Mouse (Mus musculus) liver, embryonic 15.5 days (tissue): ENCODE measurements at regions not wholly inside any gene's neighbourhood (a gene's known extent, or its start where the extent isn't known, plus 50 kb on each side); places are given as distances from the start of the nearest gene placed in this dataset.

Source experiments
- ATAC-seq: fragments of 200-750 bp; cut with Nextera tagmentation; 2 replicates; pipeline ENCODE4 v1.8.0; 2017; ENCODE audit warnings: moderate number of reproducible peaks, mild to moderate bottlenecking, moderate library complexity; ENCODE audit not compliant: insufficient read depth
- H3K27ac ChIP-seq: fragments of 300-500 bp; sonication (generic); replicated peaks from 2 replicates; pipeline ENCODE4 v1.5.1; 2015; ENCODE audit warnings: mild to moderate bottlenecking, inconsistent platforms
- H3K27me3 ChIP-seq: fragments of 300-500 bp; sonication (generic); 2 replicates; pipeline ENCODE4 v1.6.1; 2015; ENCODE audit warnings: mild to moderate bottlenecking, inconsistent platforms
- H3K36me3 ChIP-seq: fragments of 300-500 bp; sonication (generic); replicated peaks from 2 replicates; pipeline ENCODE4 v1.6.1; 2015; ENCODE audit warnings: moderate library complexity, mild to moderate bottlenecking, inconsistent platforms
- H3K4me1 ChIP-seq: fragments of 300-500 bp; sonication (generic); replicated peaks from 2 replicates; pipeline ENCODE4 v1.6.1; 2015; ENCODE audit warnings: inconsistent platforms
- H3K4me2 ChIP-seq: fragments of 300-500 bp; sonication (generic); 2 replicates; pipeline ENCODE4 v1.6.1; 2015; ENCODE audit warnings: moderate library complexity, mild to moderate bottlenecking, inconsistent platforms
- H3K4me3 ChIP-seq: fragments of 300-500 bp; sonication (generic); replicated peaks from 2 replicates; pipeline ENCODE4 v1.5.1; 2015; ENCODE audit warnings: mild to moderate bottlenecking, inconsistent platforms
- H3K9ac ChIP-seq: fragments of 300-500 bp; sonication (generic); 2 replicates; pipeline ENCODE4 v1.6.1; 2015; ENCODE audit warnings: moderate library complexity, mild to moderate bottlenecking, inconsistent platforms
- H3K9me3 ChIP-seq: fragments of 300-500 bp; sonication (generic); replicated peaks from 2 replicates; pipeline ENCODE4 v1.6.1; 2016; ENCODE audit warnings: inconsistent platforms
- WGBS: fragments of 180-500 bp; shearing (Covaris S2); methylation state at CpG from one replicate; pipeline ENCODE4 v1.1.7; 2015; ENCODE audit warnings: mixed read lengths; ENCODE audit not compliant: insufficient replicate concordance; 5-methylcytosine and 5-hydroxymethylcytosine counted together

- Histone ChIP-seq H3K9ac (no peak overlapping the region), H3K9me3 (no peaks in the 10 kb centered on the region), H3K27me3 (no peaks in the 10 kb centered on the region), H3K36me3 (no peaks in the 10 kb centered on the region), H3K4me1 (no peaks in the 10 kb centered on the region), H3K27ac (no peak overlapping the region), H3K4me2 (no peak overlapping the region), H3K4me3 (no peak overlapping the region)
- ATAC-seq = no peak
- 72% methylated on average over 4 of the region's 4 CpGs for WGBS
Observed at GRCm38 (mm10) chr7:115076781-115077180, 333.3 kb downstream of the Insc start.

GRCm38 (mm10) chr7:115084711-115085380, 341.4 kb downstream of the Insc start:
- no peaks in the 10 kb centered on the region for H3K9me3 ChIP-seq
- H3K27ac ChIP-seq = no peak overlapping the region
- no peak overlapping the region for H3K4me2 ChIP-seq
- H3K27me3 ChIP-seq = no peaks in the 10 kb centered on the region
- no peak overlapping the region for H3K9ac ChIP-seq
- ATAC-seq = no peak
- no peaks in the 10 kb centered on the region for H3K36me3 ChIP-seq
- H3K4me1 ChIP-seq = no peaks in the 10 kb centered on the region
- no peak overlapping the region for H3K4me3 ChIP-seq
- 16% methylated on average over 3 of the region's 3 CpGs for WGBS

GRCm38 (mm10) chr7:115086542-115087448, 343.3 kb downstream of the Insc start:
- Histone ChIP-seq H3K4me3 (no peak overlapping the region), H3K4me2 (no peak overlapping the region), H3K9ac (no peak overlapping the region), H3K27me3 (no peaks in the 10 kb centered on the region), H3K27ac (no peak overlapping the region), H3K9me3 (no peaks in the 10 kb centered on the region), H3K4me1 (no peaks in the 10 kb centered on the region), H3K36me3 (no peaks in the 10 kb centered on the region)
- WGBS = 53% methylated on average over 4 of the region's 4 CpGs
- no peak for ATAC-seq

- Histone ChIP-seq H3K4me3 (no peak overlapping the region), H3K9ac (no peak overlapping the region), H3K9me3 (no peaks in the 10 kb centered on the region), H3K27me3 (no peaks in the 10 kb centered on the region), H3K27ac (no peak overlapping the region), H3K4me2 (no peak overlapping the region), H3K36me3 (no peaks in the 10 kb centered on the region), H3K4me1 (no peaks in the 10 kb centered on the region)
- no peak for ATAC-seq
- WGBS = 48% methylated on average over 3 of the region's 3 CpGs
Observed at GRCm38 (mm10) chr7:115092481-115093050, 349.1 kb downstream of the Insc start.

GRCm38 (mm10) chr7:115106041-115106440, 362.5 kb downstream of the Insc start:
- 30% methylated on average over 2 of the region's 2 CpGs for WGBS
- Histone ChIP-seq H3K4me2 (no peak overlapping the region), H3K9me3 (no peaks in the 10 kb centered on the region), H3K36me3 (no peaks in the 10 kb centered on the region), H3K4me1 (no peaks in the 10 kb centered on the region), H3K27ac (no peak overlapping the region), H3K9ac (no peak overlapping the region), H3K27me3 (no peaks in the 10 kb centered on the region), H3K4me3 (no peak overlapping the region)
- ATAC-seq = no peak

- no peak for ATAC-seq
- Histone ChIP-seq H3K4me1 (no peaks in the 10 kb centered on the region), H3K27ac (no peak overlapping the region), H3K4me2 (no peak overlapping the region), H3K36me3 (no peaks in the 10 kb centered on the region), H3K9ac (no peak overlapping the region), H3K4me3 (no peak overlapping the region), H3K9me3 (no peaks in the 10 kb centered on the region), H3K27me3 (no peaks in the 10 kb centered on the region)
- 45% methylated on average over 3 of the region's 3 CpGs for WGBS
Observed at GRCm38 (mm10) chr7:115112282-115112681, 368.8 kb downstream of the Insc start.

- no peak overlapping the region for H3K4me2 ChIP-seq
- no peaks in the 10 kb centered on the region for H3K9me3 ChIP-seq
- H3K9ac ChIP-seq = no peak overlapping the region
- 28% methylated on average over 2 of the region's 2 CpGs for WGBS
- no peak overlapping the region for H3K4me3 ChIP-seq
- H3K36me3 ChIP-seq = no peaks in the 10 kb centered on the region
- ATAC-seq = no peak
- H3K4me1 ChIP-seq = no peaks in the 10 kb centered on the region
- no peaks in the 10 kb centered on the region for H3K27me3 ChIP-seq
- H3K27ac ChIP-seq = no peak overlapping the region
Observed at GRCm38 (mm10) chr7:115123283-115123682, 379.8 kb downstream of the Insc start.

- H3K27ac ChIP-seq = no peak overlapping the region
- ATAC-seq = no peak
- no peak overlapping the region for H3K9ac ChIP-seq
- no peak overlapping the region for H3K4me2 ChIP-seq
- H3K4me1 ChIP-seq = no peaks in the 10 kb centered on the region
- no peaks in the 10 kb centered on the region for H3K27me3 ChIP-seq
- H3K9me3 ChIP-seq = no peaks in the 10 kb centered on the region
- no peak overlapping the region for H3K4me3 ChIP-seq
- no peaks in the 10 kb centered on the region for H3K36me3 ChIP-seq
- WGBS = 35% methylated on average over 3 of the region's 3 CpGs
Observed at GRCm38 (mm10) chr7:115129001-115129400, 385.5 kb downstream of the Insc start.

GRCm38 (mm10) chr7:115131259-115131969, 387.9 kb downstream of the Insc start:
- ATAC-seq = no peak
- Histone ChIP-seq H3K36me3 (no peaks in the 10 kb centered on the region), H3K27me3 (no peaks in the 10 kb centered on the region), H3K4me2 (no peak overlapping the region), H3K4me1 (no peaks in the 10 kb centered on the region), H3K9me3 (no peaks in the 10 kb centered on the region), H3K9ac (no peak overlapping the region), H3K4me3 (no peak overlapping the region), H3K27ac (no peak overlapping the region)
- 75% methylated on average over 10 of the region's 10 CpGs for WGBS

- WGBS = 56% methylated on average over 11 of the region's 11 CpGs
- Histone ChIP-seq H3K4me1 (no peaks in the 10 kb centered on the region), H3K36me3 (no peaks in the 10 kb centered on the region), H3K9ac (no peak overlapping the region), H3K27me3 (no peaks in the 10 kb centered on the region), H3K4me3 (no peak overlapping the region), H3K27ac (no peak overlapping the region), H3K9me3 (no peaks in the 10 kb centered on the region), H3K4me2 (no peak overlapping the region)
- ATAC-seq = no peak
Observed at GRCm38 (mm10) chr7:115131970-115132551, 388.6 kb downstream of the Insc start.
